Mouse (Mus musculus): ENCODE results near the gene Spaca6.
"Not testable (repeated sequence)": the region's sequence is repeated elsewhere in the genome, so short reads cannot be mapped to it uniquely, and the experiment has no call there.

The Spaca6 gene

GRCm38 (mm10) chr17:17844606-17845005 lies 17.6 kb downstream of the Spaca6 start:
- DNase-seq (ENCODE audit: low spot score): not testable (repeated sequence)

- DNase-seq (ENCODE audit: low spot score): no peak
Measured at GRCm38 (mm10) chr17:17845187-17846027, 18.4 kb downstream of the Spaca6 start.

DNA sequence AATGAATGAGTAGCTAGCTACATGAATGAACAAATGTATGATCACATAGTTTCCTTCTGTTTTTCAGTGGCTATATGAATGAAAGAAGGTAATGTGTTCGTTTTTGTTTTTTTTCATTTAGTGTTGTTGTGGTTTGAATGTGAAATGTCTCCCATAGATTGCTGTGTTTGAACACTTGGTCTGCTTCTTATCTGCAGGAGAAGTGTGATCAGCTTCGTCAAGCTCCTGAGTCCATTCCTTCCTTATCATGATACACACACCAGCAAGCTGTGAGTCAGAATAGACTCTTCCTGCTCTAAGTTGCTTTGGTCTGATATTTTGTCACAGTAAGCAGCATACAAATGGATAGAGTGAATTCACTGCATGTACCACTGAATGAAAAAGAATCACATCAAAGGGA lies 22.0 kb downstream of the Spaca6 start:
- DNase-seq (ENCODE audit: low spot score): peak; percentile 13

DNA sequence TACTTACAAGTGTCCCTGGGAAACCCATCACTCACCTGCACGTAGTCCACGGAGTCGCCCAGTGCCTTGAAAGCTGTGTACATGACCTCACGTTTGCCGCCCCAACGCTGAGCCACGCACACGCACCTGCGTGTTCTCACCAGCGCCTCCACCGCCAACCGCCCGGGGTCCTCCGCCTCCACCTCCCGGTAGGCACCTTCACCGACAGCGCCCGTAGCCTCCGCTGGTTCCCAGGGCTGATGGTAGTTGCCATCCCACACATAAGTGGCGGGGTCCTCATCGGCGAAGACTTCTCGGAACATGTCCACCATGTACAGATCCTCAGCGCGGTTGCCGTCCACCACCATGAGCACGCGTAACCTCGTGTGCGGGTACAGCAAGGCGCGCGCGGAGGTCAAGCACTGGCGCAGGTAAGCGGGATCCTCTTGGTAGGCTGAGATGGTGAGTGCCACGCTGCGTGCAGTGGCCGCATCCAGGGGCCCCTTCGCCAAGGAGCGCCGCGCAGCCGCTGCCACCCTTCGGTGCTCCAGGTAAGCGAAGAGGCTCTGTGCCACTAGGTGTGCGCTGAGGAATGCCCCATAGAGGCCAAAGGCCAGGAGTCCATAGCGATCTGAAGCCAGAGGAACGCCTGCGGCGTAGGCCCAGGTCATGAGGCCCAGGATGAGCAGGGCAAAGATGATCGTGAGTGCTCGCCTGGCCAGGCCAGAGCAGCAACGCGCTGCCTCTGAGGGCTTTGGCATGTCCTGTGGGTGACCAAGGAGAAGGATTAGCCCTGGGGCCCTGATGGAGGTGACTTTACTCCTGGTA lies 23.2 kb downstream of the Spaca6 start:
- DNase-seq (ENCODE audit: low spot score): no peak

- DNase-seq (ENCODE audit: low spot score): no peak
Measured at GRCm38 (mm10) chr17:17855064-17855838, 28.3 kb downstream of the Spaca6 start, which contains the start of gene Has1. Gene Has1, minus strand, starts transcription at chr17:17855205.

- no peak for DNase-seq (ENCODE audit: low spot score)
Measured at GRCm38 (mm10) chr17:17856612-17857011, 29.7 kb downstream of the Spaca6 start.

DNA sequence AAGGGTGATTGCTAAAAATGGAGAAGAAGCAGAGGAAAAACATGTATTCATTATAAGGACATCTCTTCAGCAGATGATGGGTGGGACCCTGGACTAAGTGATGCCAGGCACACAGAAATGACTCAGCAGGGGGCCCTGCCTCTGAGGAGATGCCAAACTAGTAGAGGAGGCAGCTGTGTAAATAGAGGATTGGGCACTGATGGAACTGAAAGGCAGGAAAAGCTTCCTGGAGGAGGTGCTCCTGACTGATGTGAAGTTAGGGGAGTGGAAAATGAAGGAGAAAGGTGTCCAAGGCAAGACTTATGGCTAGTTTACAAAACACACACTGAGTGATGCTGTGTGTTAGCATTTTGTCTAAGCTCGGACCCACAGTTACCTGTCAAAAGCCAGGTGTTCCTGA lies 30.5 kb downstream of the Spaca6 start:
- no peak for DNase-seq (ENCODE audit: low spot score)

GRCm38 (mm10) chr17:17860110-17860509 lies 33.2 kb downstream of the Spaca6 start:
- no peak for DNase-seq (ENCODE audit: low spot score)

- DNase-seq (ENCODE audit: low spot score): no peak
Measured at GRCm38 (mm10) chr17:17862360-17862759, 35.4 kb downstream of the Spaca6 start.

DNA sequence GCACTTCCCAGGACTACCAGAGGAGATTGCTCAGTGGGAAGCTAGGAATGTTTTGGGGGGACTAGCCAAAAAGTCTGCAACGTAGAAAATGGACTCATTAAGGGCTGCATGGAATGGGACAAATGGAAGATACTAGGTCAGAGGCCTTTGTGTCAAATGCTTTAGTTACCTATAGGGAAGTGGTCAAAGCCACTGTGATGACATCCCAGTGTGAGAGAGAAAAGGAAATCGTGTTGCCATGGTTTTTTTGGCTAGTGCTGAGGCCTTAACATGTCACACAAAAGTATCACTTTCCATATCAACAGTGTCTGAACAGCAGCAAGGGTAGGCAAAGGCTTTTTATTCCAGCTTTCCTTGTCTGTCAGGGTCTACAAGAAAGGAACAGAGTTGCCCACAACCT lies 38.2 kb downstream of the Spaca6 start:
- DNase-seq (ENCODE audit: low spot score): no peak

- no peak for DNase-seq (ENCODE audit: low spot score)
Measured at GRCm38 (mm10) chr17:17866801-17867469, 40.0 kb downstream of the Spaca6 start.

DNA sequence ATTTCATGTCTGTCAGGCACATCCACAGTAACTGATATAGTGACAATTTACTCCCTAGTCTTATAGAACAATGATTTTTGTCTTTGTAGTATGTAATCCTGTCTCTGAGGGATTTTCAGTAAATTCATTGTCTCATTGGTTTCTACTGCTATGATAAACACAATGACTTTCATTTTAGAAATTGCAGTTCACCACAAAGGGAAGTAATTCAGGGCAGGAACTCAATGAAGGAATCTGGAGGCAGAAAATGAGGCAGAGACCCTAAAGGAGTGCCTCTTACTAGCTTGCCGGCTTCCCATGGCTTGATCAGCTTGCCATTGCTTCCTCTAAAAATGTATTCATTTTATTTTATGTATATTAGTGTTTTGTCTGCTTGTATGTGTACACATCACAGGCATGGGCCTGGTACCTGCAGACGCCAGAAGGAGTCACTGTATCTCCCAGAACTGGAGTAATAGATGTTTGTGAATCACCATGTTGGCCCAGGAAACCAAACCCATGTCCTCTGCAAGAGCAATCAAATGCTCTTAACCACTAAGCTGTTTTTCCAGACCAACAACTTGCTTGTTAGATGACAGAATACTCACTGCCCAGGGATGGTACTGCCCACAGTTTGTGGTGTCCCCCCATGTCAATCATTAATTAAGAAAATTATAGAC lies 44.1 kb downstream of the Spaca6 start:
- DNase-seq (ENCODE audit: low spot score): no peak

DNA sequence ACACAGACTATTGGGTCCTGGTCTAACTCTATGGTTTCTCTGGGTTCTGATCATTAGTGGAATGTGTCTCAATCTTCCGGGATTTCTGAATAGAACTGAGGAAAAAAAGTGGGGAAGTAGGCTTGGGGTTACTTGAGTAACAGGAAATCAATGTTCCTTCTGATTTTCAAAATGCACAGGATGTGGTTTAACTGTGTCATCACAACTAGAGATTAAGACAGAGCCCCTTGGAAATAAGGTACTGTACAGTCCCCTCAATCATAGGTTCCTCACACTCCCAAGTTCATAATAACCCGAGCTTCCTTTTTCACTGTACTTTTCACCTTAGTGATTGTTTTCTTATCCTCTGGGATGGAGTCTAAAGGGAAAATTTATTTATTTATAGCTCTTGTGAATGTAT lies 44.7 kb downstream of the Spaca6 start:
- no peak for DNase-seq (ENCODE audit: low spot score)

- DNase-seq (ENCODE audit: low spot score): no peak
Measured at GRCm38 (mm10) chr17:17879347-17879746, 52.4 kb downstream of the Spaca6 start.

DNA sequence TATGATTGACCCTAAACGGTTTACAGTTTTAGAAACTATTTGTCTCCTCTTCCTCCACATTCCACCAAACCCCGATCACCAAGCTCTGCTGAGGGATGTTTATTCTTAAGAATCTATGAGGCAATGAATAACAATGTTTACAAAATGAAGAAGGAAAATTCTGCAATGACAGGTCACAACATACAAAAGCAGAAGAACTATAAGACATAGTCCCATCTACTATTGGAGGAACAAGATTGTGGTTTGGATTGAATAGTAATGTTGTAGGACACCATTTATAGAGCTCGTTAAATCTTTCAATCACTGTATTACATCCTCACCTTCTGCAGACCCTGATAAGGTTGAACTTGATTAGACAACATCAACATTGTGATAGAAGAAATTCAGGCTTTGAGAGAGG lies 55.7 kb downstream of the Spaca6 start:
- DNase-seq (ENCODE audit: low spot score): no peak

DNA sequence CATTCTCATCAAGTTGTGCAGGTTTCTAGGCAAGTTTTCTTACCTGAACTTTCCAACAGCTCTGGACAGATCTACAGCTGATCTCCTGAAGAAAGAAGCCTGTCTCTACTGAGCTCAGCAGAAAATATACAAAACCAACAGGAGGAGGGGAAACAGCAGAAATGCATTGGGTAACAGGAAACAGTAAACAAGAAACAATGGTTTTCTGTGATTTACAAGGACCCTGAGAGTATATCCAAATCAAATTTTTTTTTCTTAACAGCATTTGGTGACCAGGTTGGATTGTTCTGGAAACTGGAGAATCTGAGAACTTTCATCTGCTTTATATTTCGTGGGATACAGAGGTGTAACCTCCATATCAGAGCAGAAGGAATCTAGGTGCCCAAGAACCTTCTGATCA lies 56.9 kb downstream of the Spaca6 start, which contains the start of gene Fpr1:
Fpr1 (minus strand) TSS at position 101 of the 400 bp plus-strand sequence.
- DNase-seq (ENCODE audit: low spot score): no peak

DNA sequence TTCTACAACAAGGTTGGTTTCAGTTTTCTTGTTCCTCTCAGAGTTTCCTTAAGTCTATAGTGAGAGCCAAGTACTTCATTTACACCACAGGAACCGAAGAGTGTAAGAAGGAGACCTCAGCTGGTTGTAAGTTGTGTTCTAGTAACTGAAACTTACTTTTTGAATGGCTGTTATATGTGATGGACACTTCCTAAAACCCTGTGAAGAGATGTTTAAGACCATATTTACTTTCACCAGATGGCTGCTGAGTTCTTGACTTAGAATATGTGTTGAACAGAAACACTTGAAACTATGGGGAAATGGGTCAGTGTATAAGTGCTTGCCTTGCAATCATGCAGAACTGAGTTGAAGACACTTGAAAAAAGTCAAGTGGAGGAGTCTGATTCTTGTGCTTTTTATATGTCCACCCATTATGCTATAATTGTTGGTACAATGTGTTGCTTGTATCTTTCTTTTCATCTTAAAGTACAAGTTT lies 60.9 kb downstream of the Spaca6 start, which contains the start of the genes Fpr2 and Fpr3:
Fpr2 (plus strand) TSS at position 51 of the 475 bp plus-strand sequence.
Fpr3 (plus strand) TSS at position 79 of the 475 bp plus-strand sequence.
- no peak for DNase-seq (ENCODE audit: low spot score)

GRCm38 (mm10) chr17:17889732-17890425 lies 62.9 kb downstream of the Spaca6 start:
- DNase-seq (ENCODE audit: low spot score): no peak
